Mouse (Mus musculus) left cerebral cortex, adult 6 months (tissue): Measurements from ENCODE around the gene Ing4. TPM values are rescaled to one million over a fixed set of nuclear protein-coding genes. Genes with fewer than 3 reads are reported as not detected.

Source experiments
- long read RNA-seq, 2 experiments: library from polyadenylated mRNA; unstranded; transcript quantifications; one replicate each; pipeline ENCODE4 v2.0.0; 2019 to 2020
- polyA plus RNA-seq: library from polyadenylated mRNA; unstranded; fragments of <200 nt; fragmentation: Nextera tagmentation; gene quantifications from 2 replicates; pipeline ENCODE4 v1.2.3, GENCODE M21; 2021

Gene Ing4
- polyA plus RNA-seq = 61.4 and 67.8 TPM in 2 replicates
- long read RNA-seq, experiment 1, transcript Ing4-201 (8 exons, 1,629 nt) = major isoform, 144 of 312 reads
- long read RNA-seq, experiment 1, transcript Ing4-205 (8 exons, 1,446 nt) = minor isoform, 23 of 312 reads
- long read RNA-seq, experiment 1, partial matches to known transcripts = 6 of 312 reads
- long read RNA-seq, experiment 1, other reads (novel, unspliced or antisense) = 137 of 312 reads
- long read RNA-seq, experiment 2, transcript Ing4-205 (8 exons, 1,446 nt) = minor isoform, 5 of 96 reads
- long read RNA-seq, experiment 2, transcript Ing4-201 (8 exons, 1,629 nt) = major isoform, 50 of 96 reads
- long read RNA-seq, experiment 2, partial matches to known transcripts = 12 of 96 reads
- long read RNA-seq, experiment 2, other reads (novel, unspliced or antisense) = 29 of 96 reads

DNA sequence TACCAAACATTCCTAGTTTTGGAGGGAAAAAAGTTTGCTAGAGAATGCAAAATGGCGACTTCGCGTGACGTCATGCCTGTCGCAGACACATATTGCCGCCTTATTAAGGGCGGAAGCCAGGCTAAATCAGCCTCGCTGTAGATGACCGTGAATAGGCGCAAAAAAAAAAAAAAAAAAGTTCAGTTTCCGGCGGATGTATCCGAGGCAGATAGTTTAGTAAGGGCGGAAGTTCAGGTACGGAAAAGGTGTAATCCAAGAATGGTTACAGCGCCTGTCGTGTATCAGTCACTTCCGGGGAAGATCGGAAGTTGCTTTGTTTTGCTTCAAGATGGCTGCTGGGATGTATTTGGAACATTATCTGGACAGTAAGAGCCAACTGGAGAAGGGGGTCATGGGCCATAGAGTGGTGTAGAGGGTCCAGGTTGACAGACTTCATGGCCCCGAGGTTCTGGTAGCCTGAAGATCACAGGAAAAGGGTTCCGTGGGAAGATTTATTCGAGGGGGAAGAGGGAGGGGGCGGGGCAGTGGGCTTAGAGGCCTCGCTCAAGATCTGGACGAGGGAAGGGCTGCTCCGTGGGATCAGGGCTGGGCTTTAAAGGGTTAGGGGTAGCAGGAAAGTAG is at the start of gene Ing4:
Gene Ing4 (plus strand): TSS at position 228 of the 621 bp plus-strand sequence.

DNA sequence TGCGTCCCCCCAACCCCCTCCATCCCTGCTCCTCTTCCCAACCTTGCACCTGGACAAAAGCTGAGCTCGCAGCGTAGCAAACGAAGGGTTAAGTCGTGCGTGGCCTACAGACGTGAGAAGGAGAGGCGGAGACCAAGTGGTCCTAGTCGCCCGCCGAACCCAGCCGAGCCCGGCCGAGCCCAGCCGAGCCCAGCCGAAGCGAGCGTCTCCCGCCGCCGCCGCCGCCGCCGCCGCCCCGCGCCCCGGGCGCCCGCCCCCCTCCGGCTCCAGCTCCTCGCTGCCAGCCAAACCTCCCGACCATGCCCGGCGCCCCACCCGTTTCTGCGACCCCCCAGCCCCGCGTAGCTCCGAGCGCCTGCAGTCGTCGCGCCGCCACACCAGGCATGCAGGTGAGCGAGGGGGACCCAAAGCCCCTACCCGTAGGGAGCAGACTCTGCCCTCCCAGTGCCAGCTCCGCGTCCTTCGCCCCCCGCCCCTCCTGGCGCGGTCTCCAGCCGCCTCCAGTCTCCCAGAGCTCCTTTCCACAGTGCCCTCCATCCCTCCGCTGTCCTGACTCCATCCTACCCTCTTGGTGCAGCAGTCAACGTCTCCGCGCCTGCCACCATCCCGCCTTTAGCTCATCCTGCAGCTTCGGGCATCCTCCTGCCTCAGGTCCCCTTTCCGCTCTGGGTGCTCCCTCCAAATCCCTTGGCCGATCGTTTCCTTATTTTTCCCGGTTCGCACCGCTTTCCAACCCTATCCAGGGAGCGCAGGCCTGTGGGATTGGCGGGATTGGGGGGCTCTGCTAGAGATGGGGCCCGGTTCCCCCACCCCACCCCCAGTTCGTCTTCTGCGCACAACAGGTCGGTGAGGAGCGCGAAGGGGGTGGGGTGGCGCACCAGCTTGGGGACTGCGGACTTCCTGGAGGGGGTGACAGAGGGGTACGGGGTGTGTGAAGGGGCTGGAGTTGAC is 42.7 kb upstream of the Ing4 start, which contains the start of gene Pianp:
Gene Pianp (plus strand): TSS at position 144 of the 951 bp plus-strand sequence.

DNA sequence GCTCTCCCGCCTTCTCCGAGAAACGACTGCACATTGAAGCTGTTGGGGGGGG is 30.6 kb upstream of the Ing4 start, which contains the start of gene Zfp384:
Gene Zfp384 (plus strand): TSS at position 17 of the 52 bp plus-strand sequence.

DNA sequence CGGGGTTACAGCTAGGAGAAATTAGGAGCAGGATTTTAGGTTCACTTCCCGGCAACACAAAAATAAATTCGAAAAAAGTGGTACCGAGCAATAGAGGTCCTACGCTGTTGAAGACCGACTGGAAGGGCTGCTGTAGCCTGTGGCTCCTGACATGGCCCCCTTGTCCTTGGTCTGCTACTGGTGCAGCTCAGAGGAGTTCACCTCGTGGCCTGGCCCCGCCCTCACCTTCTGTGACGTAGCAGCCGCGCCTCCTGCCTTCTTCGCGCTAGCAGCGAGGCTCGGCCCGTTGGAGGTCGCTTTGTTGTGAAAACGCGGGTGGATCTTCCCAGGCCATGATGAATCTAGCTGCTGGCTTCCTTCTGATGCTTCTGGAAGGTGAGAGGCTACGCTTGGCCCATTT is 10.1 kb downstream of the Ing4 start, which contains the start of gene Acrbp:
Gene Acrbp (plus strand): TSS at position 12 of the 400 bp plus-strand sequence.

DNA sequence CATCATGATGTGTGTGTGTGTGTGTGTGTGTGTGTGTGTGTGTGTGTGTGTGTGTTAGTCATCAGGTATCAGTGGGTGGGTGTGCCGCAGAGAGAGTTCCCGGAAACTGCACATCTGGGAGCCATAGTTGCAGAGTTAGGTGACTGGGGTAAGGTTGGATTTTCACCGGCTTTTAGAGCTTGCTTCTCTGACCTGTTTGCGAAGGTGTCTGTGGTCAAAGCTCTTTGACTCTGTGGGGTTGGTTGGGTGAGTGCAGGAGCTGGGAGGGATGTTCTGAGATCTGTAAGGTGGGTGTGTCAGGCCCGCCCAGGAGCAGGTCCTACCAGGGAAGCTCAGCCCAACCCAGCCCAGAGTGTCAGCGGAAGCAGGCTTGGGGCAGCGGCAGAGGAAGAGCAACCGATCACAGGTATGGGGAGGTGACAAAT is 28.0 kb downstream of the Ing4 start, which contains the start of gene Lpar5:
Gene Lpar5 (plus strand): TSS at position 350 of the 425 bp plus-strand sequence.

DNA sequence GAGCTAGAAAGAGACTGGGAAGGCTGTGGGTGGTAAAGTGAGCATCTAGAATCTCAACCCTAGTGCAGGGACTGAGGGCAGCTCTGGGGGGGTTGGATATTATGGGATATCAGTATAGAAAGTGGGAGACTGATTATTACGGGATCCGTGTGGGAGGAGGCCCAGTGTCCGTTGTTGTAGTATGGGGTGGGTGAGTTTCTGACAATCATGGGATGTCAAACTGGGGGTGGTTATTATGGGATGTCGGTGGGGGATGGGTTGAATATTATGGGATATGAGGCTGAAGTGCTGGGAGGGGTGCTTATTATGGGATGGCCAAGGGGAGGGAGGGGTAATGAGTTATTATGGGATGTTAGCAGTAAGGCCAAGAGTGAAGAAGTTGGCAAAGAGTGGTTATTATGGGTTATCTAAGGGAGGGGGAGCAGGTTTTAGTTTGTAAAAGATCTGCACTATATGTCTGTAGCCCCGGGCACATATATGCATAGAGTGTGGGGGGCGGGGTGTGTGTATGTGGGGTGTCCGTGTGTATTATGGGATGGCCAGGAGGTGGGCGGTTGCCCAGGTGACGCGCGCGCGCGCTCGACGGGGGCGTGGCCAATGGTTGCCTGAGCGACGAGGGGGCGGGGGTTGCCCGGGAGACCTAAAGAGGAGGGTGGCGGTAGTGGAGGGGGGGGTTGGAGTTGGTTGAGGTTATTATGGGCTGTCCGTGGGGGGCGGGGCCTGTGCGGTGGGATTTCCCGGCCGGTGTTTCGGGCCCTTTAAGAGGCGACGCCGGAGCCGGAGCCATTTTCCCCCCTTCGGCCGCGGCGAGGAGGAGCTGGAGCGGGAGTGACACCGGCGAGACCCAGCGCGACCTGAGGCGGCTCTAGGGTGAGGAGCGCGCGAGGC is 56.1 kb downstream of the Ing4 start, which contains the start of gene Chd4:
Gene Chd4 (plus strand): TSS at position 591 of the 888 bp plus-strand sequence.

Other genes starting within 250 kb of the Ing4 start
- 3.9 and 5.0 TPM in 2 replicates for gene Spsb2, start 231.1 kb upstream of the Ing4 start, polyA plus RNA-seq
- gene Tpi1, start 225.5 kb upstream of the Ing4 start, polyA plus RNA-seq = 1,295 and 1,347 TPM in 2 replicates
- gene Usp5, start 210.3 kb upstream of the Ing4 start, polyA plus RNA-seq = 82.3 and 115 TPM in 2 replicates
- 0.65 and 0.78 TPM in 2 replicates for gene Cdca3, start 210.2 kb upstream of the Ing4 start, polyA plus RNA-seq
- not detected in 2 replicates for gene Gnb3, start 199.5 kb upstream of the Ing4 start, polyA plus RNA-seq
- gene P3h3, start 182.0 kb upstream of the Ing4 start, polyA plus RNA-seq = 0.99 and 5.6 TPM in 2 replicates
- 0.87 and 14.7 TPM in 2 replicates for gene Gpr162, start 175.8 kb upstream of the Ing4 start, polyA plus RNA-seq
- 5.7 and 6.2 TPM in 2 replicates for gene Cd4, start 151.5 kb upstream of the Ing4 start, polyA plus RNA-seq
- 7.3 and 8.8 TPM in 2 replicates for gene Lag3, start 128.1 kb upstream of the Ing4 start, polyA plus RNA-seq
- gene Ptms, start 119.7 kb upstream of the Ing4 start, polyA plus RNA-seq = 367 and 833 TPM in 2 replicates
- gene Mlf2, start 108.4 kb upstream of the Ing4 start, polyA plus RNA-seq = 569 and 770 TPM in 2 replicates
- gene Cops7a, start 74.2 kb upstream of the Ing4 start, polyA plus RNA-seq = 254 TPM in 2 replicates
- gene Pianp, start 43.1 kb upstream of the Ing4 start, polyA plus RNA-seq = 42.6 and 156 TPM in 2 replicates
- gene Zfp384, start 30.6 kb upstream of the Ing4 start, polyA plus RNA-seq = 4.7 and 11.8 TPM in 2 replicates
- 1.3 and 2.3 TPM in 2 replicates for gene Acrbp, start 9.9 kb downstream of the Ing4 start, polyA plus RNA-seq
- 0.87 and 1.2 TPM in 2 replicates for gene Lpar5, start 28.2 kb downstream of the Ing4 start, polyA plus RNA-seq
- gene Chd4, start 56.2 kb downstream of the Ing4 start, polyA plus RNA-seq = 52.1 and 67.3 TPM in 2 replicates
- gene Nop2, start 92.1 kb downstream of the Ing4 start, polyA plus RNA-seq = 14.6 and 14.8 TPM in 2 replicates
- 20.1 and 21.2 TPM in 2 replicates for gene Iffo1, start 105.5 kb downstream of the Ing4 start, polyA plus RNA-seq
- 2,886 and 3,956 TPM in 2 replicates for gene Gapdh, start 126.7 kb downstream of the Ing4 start, polyA plus RNA-seq
- gene Ncapd2, start 151.9 kb downstream of the Ing4 start, polyA plus RNA-seq = 3.2 and 4.5 TPM in 2 replicates
- 102 and 129 TPM in 2 replicates for gene Mrpl51, start 152.0 kb downstream of the Ing4 start, polyA plus RNA-seq
- gene Vamp1, start 175.8 kb downstream of the Ing4 start, polyA plus RNA-seq = 37.9 and 46.4 TPM in 2 replicates
- gene Tapbpl, start 192.1 kb downstream of the Ing4 start, polyA plus RNA-seq = 6.8 and 8.6 TPM in 2 replicates
- 0.43 and 0.77 TPM in 2 replicates for gene Cd27, start 197.2 kb downstream of the Ing4 start, polyA plus RNA-seq
- not detected in 2 replicates for gene Tuba3a, start 246.3 kb downstream of the Ing4 start, polyA plus RNA-seq